Mouse (Mus musculus) CD4-positive helper T cell, adult 2 months (primary cell): ENCODE measurements around the gene Elobl.

Experiments used
- DNase-seq: peaks from one replicate; pipeline ENCODE4 v3.0.0-alpha.2; 2012; ENCODE audit warnings: low read depth, missing footprints, low spot score

The Elobl gene

DNA sequence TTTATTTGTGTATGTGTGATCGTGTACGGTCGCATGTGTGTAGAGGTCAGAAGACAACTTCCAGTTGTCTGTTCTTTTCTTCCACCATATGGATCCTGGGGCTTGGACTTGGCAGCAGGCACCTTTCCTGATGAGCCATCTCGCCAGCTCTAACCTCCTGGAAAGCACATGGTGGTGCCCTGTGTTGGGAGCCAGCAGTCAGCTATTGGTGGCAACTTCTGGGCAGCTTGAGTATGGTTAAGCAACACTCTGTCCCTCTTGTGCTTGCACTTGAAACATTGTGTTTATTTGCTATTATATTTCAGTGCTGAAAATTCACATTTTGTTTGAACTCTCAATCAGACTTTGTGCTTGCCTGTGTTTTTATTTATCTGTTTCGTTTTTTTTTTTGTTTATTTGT is 22.2 kb upstream of the Elobl start:
- DNase-seq = no peak

DNA sequence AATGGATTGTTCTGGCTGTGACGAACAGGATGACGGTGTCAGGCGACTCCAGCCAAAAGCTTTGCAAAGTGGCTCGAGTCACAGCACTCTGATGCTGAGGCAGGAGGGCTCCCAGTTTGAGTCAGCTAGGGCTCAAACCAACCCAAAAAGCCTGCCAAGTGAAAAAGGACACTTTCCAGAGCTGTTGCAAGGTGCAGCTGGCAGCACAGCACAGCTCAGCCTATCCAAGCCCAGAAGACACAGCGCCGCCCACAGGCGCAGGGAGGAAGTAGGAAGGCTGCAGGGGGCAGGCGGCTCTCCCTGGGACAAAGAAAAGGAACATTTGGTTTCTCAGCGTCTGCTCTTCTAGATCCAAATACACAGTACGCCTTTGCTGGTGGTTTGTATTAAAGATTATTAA is 19.9 kb upstream of the Elobl start:
- no peak for DNase-seq

DNA sequence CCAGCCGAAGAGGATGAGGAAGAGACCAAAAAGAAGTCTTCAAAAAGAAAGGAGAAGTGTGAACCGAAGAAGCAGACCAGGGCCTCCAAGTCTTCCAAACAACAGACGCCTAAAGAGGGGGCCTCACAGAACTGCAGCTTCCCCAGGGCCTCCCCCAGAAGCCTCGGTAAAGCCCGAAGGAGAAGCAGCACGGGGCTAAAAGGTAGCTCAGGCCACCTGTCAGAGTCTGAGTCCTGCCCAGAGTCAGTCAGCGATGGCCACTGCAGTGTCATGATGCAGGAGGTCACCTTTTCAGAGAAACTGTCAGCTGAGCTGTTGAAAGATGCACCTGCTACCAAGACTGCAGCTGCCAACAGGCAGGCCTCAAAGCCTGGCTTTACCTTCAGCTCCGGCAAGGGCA is 14.6 kb upstream of the Elobl start:
- no peak for DNase-seq

DNA sequence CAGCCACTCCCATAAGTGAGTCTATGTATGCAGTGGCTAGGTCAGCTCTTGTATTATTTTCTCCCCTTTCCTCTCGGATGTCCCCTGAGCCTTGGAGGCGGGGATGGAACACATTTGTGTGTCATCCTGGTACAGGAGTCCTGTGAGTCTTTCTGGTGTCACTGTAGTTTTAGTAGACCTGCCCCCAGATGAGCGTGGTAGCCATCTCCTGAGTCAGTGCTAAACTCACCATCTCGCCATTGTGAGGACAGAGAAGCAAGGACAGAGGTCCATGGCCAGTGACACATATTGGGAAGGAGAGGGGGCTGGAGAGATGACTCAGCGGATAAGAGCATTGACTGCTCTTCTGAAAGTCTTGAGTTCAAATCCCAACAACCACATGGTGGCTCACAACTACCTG is 10.5 kb upstream of the Elobl start:
- no peak for DNase-seq

DNA sequence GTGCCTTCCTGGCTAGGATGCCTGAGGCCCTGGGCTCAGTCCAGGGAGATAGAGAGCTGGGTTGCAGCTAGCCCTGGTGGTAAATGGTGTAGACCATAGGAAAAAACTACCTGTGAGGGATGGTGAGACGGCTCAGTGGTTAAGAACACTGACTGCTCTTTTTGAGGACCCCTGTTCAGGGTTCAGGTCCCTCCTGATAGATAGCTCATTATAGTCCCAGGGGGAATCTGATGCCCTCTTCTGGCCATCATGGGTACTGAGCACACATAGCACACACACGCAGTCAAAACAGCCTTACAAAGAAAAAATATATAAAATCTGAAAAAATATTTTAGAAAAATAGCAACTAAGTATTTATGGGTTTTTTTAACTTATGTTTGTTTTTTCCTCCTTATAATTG is 9.6 kb upstream of the Elobl start:
- no peak for DNase-seq

DNA sequence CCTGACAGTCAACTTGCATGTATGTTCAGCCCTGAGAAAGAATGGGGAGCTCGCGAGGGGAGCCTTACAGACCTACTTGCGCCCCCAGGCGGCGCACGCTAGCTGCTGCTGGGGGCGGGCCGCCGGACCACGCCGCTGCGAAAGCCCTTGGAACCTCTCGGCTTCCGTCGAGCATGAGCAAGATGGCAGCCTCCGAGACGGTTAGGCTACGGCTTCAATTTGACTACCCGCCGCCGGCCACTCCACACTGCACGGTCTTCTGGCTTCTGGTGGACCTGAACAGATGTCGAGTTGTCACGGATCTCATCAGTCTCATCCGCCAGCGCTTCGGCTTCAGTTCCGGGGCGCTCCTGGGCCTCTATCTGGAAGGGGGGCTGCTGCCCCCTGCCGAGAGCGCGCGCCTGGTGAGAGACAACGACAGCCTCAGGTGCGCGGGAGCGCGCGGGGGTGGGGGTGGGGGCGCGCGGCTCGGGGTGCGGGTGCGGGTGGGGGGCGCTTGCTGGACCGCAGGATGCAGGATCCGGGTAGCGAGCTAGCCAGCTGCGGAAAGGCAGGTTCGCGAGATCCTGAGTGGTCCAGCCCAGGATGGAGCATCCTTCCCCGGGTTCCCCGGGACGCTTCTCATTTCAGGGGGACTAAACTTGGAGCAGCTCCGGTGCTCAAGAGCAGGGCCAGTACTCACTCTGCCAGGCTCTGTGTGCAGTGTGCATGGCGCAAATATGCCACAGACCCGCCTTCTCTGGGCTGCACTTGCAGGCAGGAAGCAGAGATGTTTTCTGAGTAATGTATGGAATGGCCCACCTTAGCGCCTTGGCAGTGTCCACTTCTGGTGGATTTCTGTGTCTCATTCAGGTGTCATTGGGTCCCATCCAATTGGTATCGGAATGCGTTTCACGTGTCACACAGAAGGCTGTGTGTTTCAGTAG is 7.3 kb upstream of the Elobl start:
- peak; percentile 95 for DNase-seq

DNA sequence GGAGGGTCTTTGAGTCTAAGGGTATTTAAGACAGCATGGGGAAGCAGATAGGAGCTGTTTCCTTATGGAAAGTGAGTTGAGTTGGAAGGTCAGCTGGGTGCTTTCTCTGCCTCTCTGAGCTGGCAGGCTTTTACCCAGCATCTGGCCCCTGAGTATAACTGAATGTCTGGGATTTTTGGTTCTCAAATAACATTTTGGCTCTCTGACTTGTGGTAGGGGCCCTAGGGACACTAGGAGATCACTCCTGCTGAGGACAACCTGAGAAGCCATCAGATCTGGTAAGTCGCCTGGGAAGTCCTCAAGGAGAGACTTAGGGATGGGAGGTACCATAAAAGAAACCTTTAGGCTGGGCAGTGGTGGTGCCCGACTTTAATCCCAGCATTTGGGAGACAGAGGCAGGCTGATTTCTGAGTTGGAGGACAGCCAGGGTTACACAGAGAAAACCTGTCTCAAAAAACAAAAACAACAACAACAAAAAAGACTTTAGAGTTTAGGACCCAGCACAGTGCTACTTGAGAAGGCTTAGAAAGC is 3.5 kb upstream of the Elobl start, which contains the start of gene Coil:
Gene Coil (plus strand): TSS at position 51 of the 531 bp plus-strand sequence.
- DNase-seq = no peak

DNA sequence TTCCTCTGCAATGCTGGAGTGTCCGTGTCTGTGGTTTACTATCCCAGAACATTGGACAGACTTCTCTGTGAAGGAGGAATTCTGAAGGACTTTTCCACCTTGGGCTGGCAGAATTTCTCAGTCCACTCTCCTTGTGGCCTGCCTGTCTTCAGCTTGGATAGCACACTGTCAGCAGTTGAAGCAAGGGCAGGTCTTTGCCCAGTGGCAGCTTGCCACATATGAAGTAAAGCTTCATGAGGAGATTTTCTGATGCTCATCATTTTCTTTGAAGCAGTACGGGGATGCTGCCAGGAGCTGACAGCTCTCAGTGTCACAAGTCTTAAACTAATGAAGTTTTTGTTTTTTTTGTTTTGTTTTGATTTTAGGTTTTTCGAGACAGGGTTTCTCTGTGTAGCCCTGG is 7.9 kb downstream of the Elobl start:
- DNase-seq = no peak

DNA sequence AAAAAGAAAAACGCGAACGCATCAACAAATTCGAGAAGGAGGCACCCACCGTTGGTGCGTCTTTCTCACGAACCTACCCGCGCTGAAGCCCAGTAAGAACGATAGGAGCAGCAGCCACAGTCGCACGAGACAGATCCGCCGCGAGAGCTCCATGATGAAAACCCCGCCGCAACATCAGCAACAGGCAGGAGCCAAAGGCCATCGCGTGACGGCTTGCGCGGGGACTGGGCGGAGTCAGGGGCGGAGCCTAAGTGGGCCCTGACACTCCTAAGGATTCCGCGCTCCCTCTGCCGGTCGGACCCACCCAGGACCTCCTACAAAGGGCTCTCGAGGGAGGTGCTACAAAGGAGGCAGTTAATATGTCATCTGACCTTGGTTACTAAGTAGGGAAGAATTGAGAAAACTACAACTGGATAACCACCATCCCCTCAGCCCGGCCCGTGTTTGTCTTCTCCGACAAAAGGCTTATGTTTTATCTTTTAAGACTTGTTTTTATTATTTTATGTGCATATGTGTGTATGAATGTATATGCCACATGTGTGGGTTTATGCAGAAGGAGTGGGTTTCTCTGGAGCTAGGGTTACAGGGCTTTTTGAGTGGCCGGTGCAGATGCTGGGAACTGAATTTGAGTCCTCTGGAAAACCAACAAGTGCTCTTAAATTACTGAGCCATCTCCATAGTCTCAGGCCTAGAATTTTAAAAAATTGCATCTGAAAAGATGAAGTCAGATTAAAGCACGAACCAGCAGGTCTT is 11.3 kb downstream of the Elobl start, which contains the start of gene Scpep1:
Gene Scpep1 (minus strand): TSS at position 249 of the 753 bp plus-strand sequence.
- DNase-seq = peak; percentile 95

DNA sequence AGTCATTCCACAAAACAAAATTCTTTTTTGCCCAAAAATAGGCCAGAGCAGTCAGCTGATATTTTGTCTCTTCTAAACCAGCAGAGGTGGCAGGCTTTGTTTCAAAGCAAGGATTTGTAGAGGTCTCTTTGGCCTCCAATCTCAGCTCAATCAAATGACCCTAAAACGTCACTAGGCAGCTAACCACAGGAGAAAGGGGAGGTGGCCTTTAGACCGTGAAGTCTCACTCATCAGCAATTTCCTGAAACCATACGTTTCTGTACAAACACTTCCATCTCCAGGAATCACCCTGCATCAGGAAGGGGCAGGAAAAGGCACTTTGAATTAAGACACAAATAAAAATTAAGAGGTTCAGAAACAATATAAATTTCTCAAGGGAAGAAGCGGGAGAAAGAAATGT is 11.9 kb downstream of the Elobl start:
- DNase-seq = peak; percentile 66

DNA sequence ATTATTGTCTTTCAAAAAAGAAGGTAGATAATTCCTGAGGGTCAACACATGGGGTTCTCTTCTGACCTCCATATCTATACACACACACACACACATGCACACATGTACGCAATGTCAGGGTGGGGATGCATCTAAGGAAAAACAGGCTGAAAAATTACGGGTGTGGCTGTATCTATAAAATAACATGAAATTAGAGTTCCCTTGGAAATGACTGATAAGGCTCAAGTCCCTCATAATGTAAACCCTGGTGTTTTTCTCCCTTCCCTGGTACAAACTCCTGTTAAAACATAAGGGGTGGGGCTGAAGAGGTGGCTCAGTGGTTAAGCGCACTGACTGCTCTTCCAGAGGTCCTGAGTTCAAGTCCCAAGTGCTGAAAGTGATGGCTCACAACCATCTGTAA is 13.1 kb downstream of the Elobl start:
- DNase-seq = no peak

DNA sequence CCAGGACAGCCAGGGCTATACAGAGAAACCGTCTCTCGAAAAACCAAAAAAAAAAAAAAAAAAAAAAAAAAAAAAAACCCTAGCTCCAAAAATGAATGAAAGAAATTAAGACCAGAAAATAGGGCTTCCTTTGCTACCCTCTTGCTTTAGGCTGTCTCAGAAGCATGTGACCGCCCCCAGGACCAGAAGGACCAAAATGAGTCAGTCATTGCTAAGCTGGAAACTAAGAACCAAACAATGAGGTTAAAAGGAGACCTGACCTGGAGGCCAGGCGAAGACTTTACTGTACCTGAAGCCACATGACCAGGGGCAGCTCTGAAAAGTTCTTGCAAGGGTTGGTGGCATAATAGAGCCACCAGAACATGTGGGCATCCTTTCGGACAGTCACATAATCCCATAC is 14.6 kb downstream of the Elobl start:
- no peak for DNase-seq

DNA sequence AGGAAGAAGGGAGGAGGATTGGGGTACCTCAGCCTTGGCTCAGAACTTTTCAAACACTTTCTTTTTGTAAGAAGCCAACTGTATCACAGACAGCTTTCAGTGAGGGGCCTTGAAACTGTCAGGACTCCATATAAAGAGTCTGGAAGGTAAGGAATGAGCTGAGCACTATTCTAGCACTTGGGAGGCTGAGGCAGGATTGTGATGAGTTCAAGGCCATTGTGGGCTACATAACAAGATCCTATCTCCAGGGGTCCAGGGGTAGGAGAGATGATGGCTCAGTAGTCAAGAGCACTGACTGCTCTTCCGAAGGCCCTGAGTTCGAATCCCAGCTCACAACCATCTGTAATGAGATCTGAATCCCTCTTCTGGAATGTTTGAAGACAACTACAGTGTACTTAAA is 15.2 kb downstream of the Elobl start:
- no peak for DNase-seq

DNA sequence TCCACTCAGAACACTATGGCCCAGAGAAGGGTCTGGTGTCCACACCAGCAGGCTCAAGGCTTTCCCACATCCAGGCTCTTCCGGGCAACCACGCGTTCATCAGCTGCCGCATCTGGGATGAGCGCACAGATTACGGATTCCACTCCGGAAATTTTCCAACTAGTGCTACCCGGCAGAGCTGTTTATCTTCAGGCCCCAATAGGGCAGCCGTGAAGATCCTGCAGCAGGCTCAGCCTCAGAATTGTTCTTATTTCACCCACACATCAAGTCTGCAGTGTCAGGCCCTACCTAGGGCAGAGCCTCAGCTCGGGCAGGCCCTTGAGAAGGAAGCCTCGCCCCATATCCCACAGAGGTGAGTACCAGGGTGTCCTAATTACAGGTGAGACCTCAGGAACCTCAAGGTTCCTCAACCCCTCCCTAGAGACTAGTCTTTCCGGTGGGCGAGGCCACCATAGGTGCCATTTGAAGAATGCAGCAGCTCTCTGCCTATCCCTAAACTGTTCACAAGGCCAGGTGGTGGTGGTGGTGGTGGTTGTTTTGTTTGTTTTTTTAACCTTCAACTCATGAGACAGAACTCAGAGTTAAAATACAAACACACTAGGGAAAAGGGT is 16.0 kb downstream of the Elobl start:
- DNase-seq = no peak

DNA sequence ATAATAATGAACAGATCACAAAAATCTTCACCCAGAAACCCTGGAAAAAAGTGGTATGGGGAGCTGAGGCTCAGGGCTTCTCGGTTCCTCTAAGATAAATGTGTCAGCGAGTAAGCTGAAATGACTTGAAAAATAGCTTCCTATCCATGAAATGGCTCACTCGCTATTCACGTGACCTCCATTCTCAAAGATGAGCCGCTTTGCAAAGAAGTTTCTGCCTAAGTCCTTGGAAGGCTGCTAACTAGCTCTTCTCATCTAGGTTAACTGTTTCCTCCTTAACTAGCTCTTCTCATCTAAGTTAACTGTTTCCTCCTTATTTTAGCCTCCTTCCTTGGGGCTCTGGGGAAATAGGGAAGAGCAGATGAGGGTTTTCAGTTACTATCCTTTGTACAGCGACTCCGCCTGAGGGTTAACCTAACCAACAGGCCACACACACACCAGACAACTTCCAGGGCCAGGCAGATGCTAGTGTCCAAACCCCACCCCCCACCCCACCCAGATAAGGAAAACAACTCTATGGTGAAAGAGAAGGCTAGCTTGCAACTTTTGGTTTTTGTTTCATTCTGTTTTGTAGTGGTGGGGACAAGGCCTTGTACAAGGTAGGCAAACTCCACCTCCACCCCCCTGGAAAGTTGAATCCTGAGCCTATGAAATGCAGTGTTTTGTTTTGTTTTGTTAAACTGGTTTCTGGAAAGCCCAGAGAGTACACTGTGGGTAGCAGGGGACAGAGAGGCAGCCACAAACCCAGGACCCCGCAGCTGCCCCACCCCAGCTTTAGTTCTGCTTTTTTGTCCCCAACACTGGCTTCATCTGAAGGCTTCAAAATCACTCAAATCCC is 16.7 kb downstream of the Elobl start:
- DNase-seq = no peak

DNA sequence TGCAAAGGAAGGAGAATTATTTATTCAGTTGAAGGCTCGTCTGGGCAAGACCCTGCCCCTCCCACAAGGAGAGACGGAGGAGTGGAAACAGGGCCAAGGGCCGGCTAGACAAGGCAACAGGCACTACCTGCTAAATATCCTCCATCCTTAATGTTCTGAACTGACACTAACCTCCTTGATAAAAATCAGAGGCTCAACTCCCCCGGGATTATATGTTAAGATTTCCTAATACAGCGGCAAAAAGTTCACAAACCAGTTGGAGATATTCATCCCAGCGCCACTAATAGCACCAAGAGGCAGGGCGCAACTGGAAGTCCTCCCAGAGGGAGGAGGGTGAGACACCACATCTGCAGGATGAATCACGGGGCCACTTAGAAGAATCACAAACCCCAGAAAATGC is 17.8 kb downstream of the Elobl start:
- no peak for DNase-seq

DNA sequence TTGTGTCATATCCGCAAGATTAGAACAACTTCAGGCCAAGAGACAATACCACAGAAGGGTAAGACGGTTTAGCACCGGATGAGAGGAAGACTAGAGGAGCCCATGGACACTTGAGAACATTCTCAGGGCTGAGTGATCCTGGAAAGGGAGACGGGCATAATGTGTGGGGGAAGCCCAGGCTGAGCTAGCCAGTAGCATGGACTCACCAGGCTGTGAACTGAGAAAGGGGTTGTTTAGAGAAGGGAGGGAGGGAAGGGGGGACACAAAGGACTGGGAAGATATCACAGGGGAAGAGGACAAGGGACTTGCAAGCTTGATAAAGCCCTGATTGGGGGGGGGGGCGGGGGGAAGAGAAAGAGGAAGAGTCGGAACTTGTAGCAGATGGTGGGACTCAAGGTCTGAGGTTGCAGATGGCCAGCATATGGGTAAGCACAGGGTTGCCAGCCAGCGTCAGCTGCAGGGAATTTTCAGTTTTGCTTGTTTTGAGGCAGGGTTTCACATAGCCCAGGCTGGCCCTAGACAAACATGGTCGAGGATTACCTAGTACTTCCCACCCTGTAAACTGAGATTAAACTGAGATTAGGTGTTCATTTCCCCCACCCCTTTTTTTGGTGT is 20.7 kb downstream of the Elobl start:
- no peak for DNase-seq

DNA sequence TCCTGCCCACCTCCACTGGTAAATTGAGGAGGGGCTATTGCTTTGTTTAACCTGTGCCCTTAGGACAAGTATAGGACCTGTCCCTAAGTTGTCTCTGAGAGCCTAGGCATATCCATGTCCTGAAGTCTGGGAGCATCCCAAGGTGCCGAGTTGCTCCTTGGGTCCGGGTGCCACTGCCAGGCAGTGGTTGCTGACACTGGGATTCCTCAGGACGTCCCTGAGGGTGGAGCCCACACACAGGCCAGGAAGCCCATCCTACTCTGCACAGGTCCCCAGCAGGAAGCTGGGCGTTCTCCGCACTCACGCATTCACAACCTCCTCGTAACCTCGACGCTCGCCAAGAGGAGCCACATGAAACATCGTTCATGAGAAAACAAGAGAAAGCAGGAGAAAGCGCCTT is 25.2 kb downstream of the Elobl start:
- no peak for DNase-seq

DNA sequence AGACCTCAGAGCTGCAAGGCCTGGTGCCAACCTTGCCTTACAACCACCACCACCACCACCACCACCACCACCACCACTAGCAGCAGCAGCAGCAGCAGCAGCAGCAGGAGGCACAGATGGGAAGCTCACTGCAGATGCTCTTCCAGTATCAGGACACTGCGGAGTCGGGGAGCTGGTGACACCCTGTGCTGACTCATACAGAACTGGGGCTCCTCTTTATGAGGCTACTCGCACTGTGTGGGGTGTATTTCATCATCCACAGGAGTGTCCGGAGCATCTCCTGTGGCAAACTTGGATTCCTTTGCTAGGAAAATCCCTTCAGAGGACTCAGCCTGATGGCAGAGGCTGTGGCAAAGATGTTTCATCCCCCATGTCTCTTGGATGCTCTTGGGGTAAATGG is 27.1 kb downstream of the Elobl start:
- no peak for DNase-seq

DNA sequence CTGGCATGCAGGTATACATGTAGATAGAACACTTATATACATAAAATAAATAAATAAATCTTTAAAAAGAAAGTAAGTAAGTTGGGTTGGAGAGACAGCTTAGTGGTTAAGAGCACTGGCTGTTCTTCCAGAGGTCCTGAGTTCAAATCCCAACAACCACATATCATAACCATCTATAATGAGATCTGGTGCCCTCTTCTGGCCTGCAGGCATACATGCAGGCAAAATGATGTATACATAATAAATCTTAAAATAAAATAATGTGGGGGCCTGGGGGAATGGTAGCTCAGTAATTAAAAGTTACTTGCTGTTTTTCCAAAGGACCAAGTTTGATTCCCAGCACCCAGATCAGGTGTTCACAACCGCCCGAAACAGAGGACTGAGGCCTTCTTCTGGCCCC is 28.0 kb downstream of the Elobl start:
- no peak for DNase-seq

DNA sequence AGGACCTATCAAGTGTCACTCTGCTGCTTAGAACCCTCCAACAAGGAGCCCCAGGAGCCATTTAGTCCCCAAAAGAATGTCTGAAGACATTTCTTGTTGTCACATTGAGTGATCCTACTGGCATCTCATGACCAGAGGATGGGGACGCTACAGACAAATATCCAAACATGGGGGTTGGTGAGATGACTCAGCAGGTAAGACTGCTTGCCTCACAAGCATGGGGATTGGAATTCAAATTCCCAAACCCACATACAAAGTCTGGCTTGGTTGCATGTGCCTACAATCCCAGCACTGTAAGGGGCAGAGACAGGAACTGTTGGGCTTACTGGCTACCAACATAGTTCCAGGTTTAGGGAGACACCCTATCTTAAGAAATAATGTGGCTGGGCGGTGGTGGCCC is 28.8 kb downstream of the Elobl start:
- DNase-seq = no peak
